Mouse (Mus musculus) neural tube, embryonic 13.5 days (tissue): Measurements from ENCODE around the gene Oscar. TPM values are rescaled to one million over a fixed set of nuclear protein-coding genes. Genes with fewer than 3 reads are reported as not detected.
"Not testable (repeated sequence)": the region's sequence is repeated elsewhere in the genome, so short reads cannot be mapped to it uniquely, and the experiment has no call there.

Experiments
- ATAC-seq: fragments of 200-750 bp; cut with Nextera tagmentation; 2 replicates; pipeline ENCODE4 v1.8.0; 2017; ENCODE audit warnings: low read depth, mild to moderate bottlenecking, moderate TSS enrichment, moderate library complexity
- H3K27ac ChIP-seq: fragments of 300-500 bp; sonication (generic); replicated peaks from 2 replicates; pipeline ENCODE4 v1.5.1; 2015; ENCODE audit warnings: moderate library complexity, mild to moderate bottlenecking, inconsistent platforms
- H3K27me3 ChIP-seq: fragments of 300-500 bp; sonication (generic); 2 replicates; pipeline ENCODE4 v1.6.1; 2015; ENCODE audit warnings: mild to moderate bottlenecking, inconsistent platforms
- H3K36me3 ChIP-seq: fragments of 300-500 bp; sonication (generic); 2 replicates; pipeline ENCODE4 v1.6.1; 2015; ENCODE audit warnings: mild to moderate bottlenecking, inconsistent platforms
- H3K4me1 ChIP-seq: fragments of 300-500 bp; sonication (generic); replicated peaks from 2 replicates; pipeline ENCODE4 v1.6.1; 2015; ENCODE audit warnings: inconsistent platforms
- H3K4me2 ChIP-seq: fragments of 300-500 bp; sonication (generic); 2 replicates; pipeline ENCODE4 v1.6.1; 2015; ENCODE audit warnings: inconsistent platforms, mild to moderate bottlenecking, moderate library complexity
- H3K4me3 ChIP-seq: fragments of 300-500 bp; sonication (generic); 2 replicates; pipeline ENCODE4 v1.5.1; 2015; ENCODE audit warnings: mild to moderate bottlenecking, inconsistent platforms
- H3K9ac ChIP-seq: fragments of 300-500 bp; sonication (generic); 2 replicates; pipeline ENCODE4 v1.6.1; 2015; ENCODE audit warnings: moderate library complexity, mild to moderate bottlenecking, inconsistent platforms
- H3K9me3 ChIP-seq: fragments of 300-500 bp; sonication (generic); 2 replicates; pipeline ENCODE4 v1.6.1; 2016; ENCODE audit warnings: inconsistent platforms
- WGBS: fragments of 180-500 bp; shearing (Covaris S2); methylation state at CpG from one replicate; pipeline ENCODE4 v1.1.7; 2015; 5-methylcytosine and 5-hydroxymethylcytosine counted together
- microRNA-seq: library from miRNA; unstranded; fragments of <30 nt; microRNA quantifications from one replicate; pipeline ENCODE4, GENCODE M21; 2016
- polyA plus RNA-seq: library from polyadenylated mRNA; unstranded; fragments of >200 nt; fragmentation: Nextera tagmentation; extraction: Ambion mirVana; gene quantifications from 2 replicates; pipeline ENCODE4 v1.2.1, GENCODE M21; 2015

The Oscar gene
- polyA plus RNA-seq, 1 experiment from 2014 or later, result 0.80 TPM

GRCm38 (mm10) chr7:3578952-3579546, 36.9 kb downstream of the Oscar start:
- Histone ChIP-seq H3K4me2 (no peak overlapping the region), H3K9me3 (no peaks in the 10 kb centered on the region), H3K27ac (no peak overlapping the region), H3K36me3 (no peaks in the 10 kb centered on the region), H3K4me1 (no peaks in the 10 kb centered on the region), H3K9ac (no peak overlapping the region), H3K27me3 (no peaks in the 10 kb centered on the region), H3K4me3 (no peak overlapping the region)
- ATAC-seq, result no peak
- 50% methylated on average over 6 of the region's 6 CpGs for WGBS

- Histone ChIP-seq H3K4me1 (no peaks in the 10 kb centered on the region), H3K9me3 (no peaks in the 10 kb centered on the region), H3K4me2 (no peak overlapping the region), H3K9ac (no peak overlapping the region), H3K36me3 (no peaks in the 10 kb centered on the region), H3K4me3 (no peak overlapping the region), H3K27me3 (no peaks in the 10 kb centered on the region), H3K27ac (no peak overlapping the region)
- WGBS, result 83% methylated on average over 2 of the region's 2 CpGs
- no peak for ATAC-seq
Measured at GRCm38 (mm10) chr7:3578196-3578595, 37.8 kb downstream of the Oscar start.

GRCm38 (mm10) chr7:3576354-3577124, 39.4 kb downstream of the Oscar start:
- no peak overlapping the region for H3K27ac ChIP-seq
- H3K36me3 ChIP-seq, result no peaks in the 10 kb centered on the region
- no peak overlapping the region for H3K4me2 ChIP-seq
- WGBS, result 82% methylated on average over 5 of the region's 5 CpGs
- H3K27me3 ChIP-seq, result no peaks in the 10 kb centered on the region
- no peak overlapping the region for H3K9ac ChIP-seq
- no peak overlapping the region for H3K4me3 ChIP-seq
- no peaks in the 10 kb centered on the region for H3K4me1 ChIP-seq
- no peak for ATAC-seq
- no peaks in the 10 kb centered on the region for H3K9me3 ChIP-seq

GRCm38 (mm10) chr7:3574216-3574615, 41.7 kb downstream of the Oscar start:
- H3K4me3 ChIP-seq, result no peak overlapping the region
- no peaks in the 10 kb centered on the region for H3K27me3 ChIP-seq
- H3K4me1 ChIP-seq, result no peaks in the 10 kb centered on the region
- H3K4me2 ChIP-seq, result no peak overlapping the region
- H3K9ac ChIP-seq, result no peak overlapping the region
- ATAC-seq, result no peak
- WGBS, result 70% methylated on average over 5 of the region's 5 CpGs
- H3K27ac ChIP-seq, result no peak overlapping the region
- H3K9me3 ChIP-seq, result no peaks in the 10 kb centered on the region
- no peaks in the 10 kb centered on the region for H3K36me3 ChIP-seq

- Histone ChIP-seq H3K9ac (no peak overlapping the region), H3K9me3 (no peaks in the 10 kb centered on the region), H3K4me1 (no peaks in the 10 kb centered on the region), H3K27ac (no peak overlapping the region), H3K27me3 (no peaks in the 10 kb centered on the region), H3K4me2 (no peak overlapping the region), H3K36me3 (no peaks in the 10 kb centered on the region), H3K4me3 (no peak overlapping the region)
- ATAC-seq, result no peak
- 73% methylated on average over 1 of the region's 1 CpGs for WGBS
Measured at GRCm38 (mm10) chr7:3571847-3572246, 44.1 kb downstream of the Oscar start.

- not testable (repeated sequence) for ATAC-seq, H3K27me3 ChIP-seq, H3K4me2 ChIP-seq, H3K4me1 ChIP-seq, H3K36me3 ChIP-seq, H3K4me3 ChIP-seq, H3K9me3 ChIP-seq, H3K27ac ChIP-seq, H3K9ac ChIP-seq
- WGBS, result 97% methylated on average over 3 of the region's 3 CpGs
Measured at GRCm38 (mm10) chr7:3570580-3570979, 45.4 kb downstream of the Oscar start.

GRCm38 (mm10) chr7:3569725-3570124, 46.2 kb downstream of the Oscar start:
- no peak overlapping the region for H3K4me3 ChIP-seq
- no peaks in the 10 kb centered on the region for H3K4me1 ChIP-seq
- no peaks in the 10 kb centered on the region for H3K27me3 ChIP-seq
- no peaks in the 10 kb centered on the region for H3K9me3 ChIP-seq
- H3K36me3 ChIP-seq, result no peaks in the 10 kb centered on the region
- no peak for ATAC-seq
- 72% methylated on average over 6 of the region's 6 CpGs for WGBS
- no peak overlapping the region for H3K9ac ChIP-seq
- no peak overlapping the region for H3K4me2 ChIP-seq
- H3K27ac ChIP-seq, result no peak overlapping the region

GRCm38 (mm10) chr7:3567336-3567735, 48.6 kb downstream of the Oscar start:
- Histone ChIP-seq H3K36me3 (no peaks in the 10 kb centered on the region), H3K4me2 (no peak overlapping the region), H3K4me1 (no peaks in the 10 kb centered on the region), H3K27ac (no peak overlapping the region), H3K9me3 (no peaks in the 10 kb centered on the region), H3K27me3 (no peaks in the 10 kb centered on the region), H3K4me3 (no peak overlapping the region), H3K9ac (no peak overlapping the region)
- 5% methylated on average over 2 of the region's 2 CpGs for WGBS
- ATAC-seq, result no peak

Small RNA genes within 50 kb of the gene (microRNA-seq; reads per million reads assigned to microRNA genes)
- gene Gm25100 (not detected), gene Mir3572 (1.9 reads per million, percentile 6 among the genes with 10 or more reads in this experiment)

Other genes with a start within 250 kb of the Oscar start
- gene Cacng8, start 225.5 kb downstream of the Oscar start, polyA plus RNA-seq, result 12.1 and 12.8 TPM in 2 replicates
- 0.10 and 0.69 TPM in 2 replicates for gene Cacng6, start 192.0 kb downstream of the Oscar start, polyA plus RNA-seq
- not detected in 2 replicates for gene Tarm1, start 113.5 kb downstream of the Oscar start, polyA plus RNA-seq
- 392 and 462 TPM in 2 replicates for gene Ndufa3, start 1.2 kb upstream of the Oscar start, polyA plus RNA-seq
- 31.0 and 34.4 TPM in 2 replicates for gene Tfpt, start 13.8 kb upstream of the Oscar start, polyA plus RNA-seq
- 98.6 and 100 TPM in 2 replicates for gene Prpf31, start 13.8 kb upstream of the Oscar start, polyA plus RNA-seq
- gene Cnot3, start 29.1 kb upstream of the Oscar start, polyA plus RNA-seq, result 44.1 and 45.8 TPM in 2 replicates
- gene Leng1, start 49.7 kb upstream of the Oscar start, polyA plus RNA-seq, result 18.0 and 18.7 TPM in 2 replicates
- gene Tmc4, start 61.4 kb upstream of the Oscar start, polyA plus RNA-seq, result 3.6 and 4.4 TPM in 2 replicates
- 223 and 227 TPM in 2 replicates for gene Tsen34, start 76.7 kb upstream of the Oscar start, polyA plus RNA-seq
- 58.7 and 64.6 TPM in 2 replicates for gene Mboat7, start 77.4 kb upstream of the Oscar start, polyA plus RNA-seq
- 986 and 989 TPM in 2 replicates for gene Rps9, start 87.8 kb upstream of the Oscar start, polyA plus RNA-seq
- gene Pirb, start 104.2 kb upstream of the Oscar start, polyA plus RNA-seq, result 0.14 and 0.23 TPM in 2 replicates
- gene Gm15448, start 209.5 kb upstream of the Oscar start, polyA plus RNA-seq, result not detected in 2 replicates
- gene Pira2, start 228.9 kb upstream of the Oscar start, polyA plus RNA-seq, result not detected in 2 replicates